In the genomic region with DNA sequence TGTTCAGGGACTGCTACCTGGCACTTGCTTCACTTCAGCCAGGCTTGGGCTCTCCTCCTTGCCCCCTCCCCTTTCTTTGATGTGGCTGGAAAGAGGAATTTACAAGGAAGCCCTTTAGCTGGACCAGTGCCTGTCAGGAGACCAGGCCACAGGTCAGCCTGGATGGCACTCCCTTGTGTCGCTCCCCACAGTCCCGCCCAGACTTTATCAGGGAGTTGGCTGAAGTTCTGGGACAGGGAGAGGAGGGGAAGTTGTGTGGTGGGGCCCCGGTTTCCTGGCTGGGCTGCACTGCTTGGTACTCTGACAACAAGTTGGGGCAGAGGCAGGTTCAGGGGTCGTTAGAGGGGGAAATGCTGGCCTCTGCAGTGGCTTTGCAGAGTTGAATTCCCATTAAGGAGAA, we compare ENCODE assay signal across 11 mouse cellular contexts. TPM values are rescaled to one million over a fixed set of nuclear protein-coding genes. Genes with fewer than 3 reads are reported as not detected.
DNase-seq lines count a peak whose midpoint lies in the region; ATAC-seq lines count a peak whose summit lies in the region.
"Had no signal": no experiment of that assay in that cellular context is flagged by ENCODE, and none has a peak within 500 bp of the region (broad histone marks: within the 10 kb centered on the region; RNA-seq: fewer than 3 reads in every experiment).

No protein-coding gene starts in this region.

- ATAC-seq in liver, embryonic 12.5 days: no peak
- peak; percentile 64 for ATAC-seq in heart, embryonic 14.5 days (ENCODE audit: insufficient number of reproducible peaks, insufficient read depth, low FRiP score, low read depth)
- ATAC-seq in liver, embryonic 11.5 days (replicated peaks; ENCODE audit: low FRiP score): no peak; the same call in 1 of the 2 replicates
- ATAC-seq in stomach, embryonic 16.5 days (ENCODE audit: insufficient read depth, low FRiP score): peak; percentile 70; the same call in 1 of the 2 replicates
- no peak for ATAC-seq in forebrain, embryonic 12.5 days (ENCODE audit: low FRiP score)

- H3K36me3 ChIP-seq in liver, embryonic 12.5 days: no peaks in the 10 kb centered on the region
- H3K36me3 ChIP-seq in heart, embryonic 14.5 days (ENCODE audit: control insufficient read depth, insufficient read depth, low read length): no peaks in the 10 kb centered on the region
- no peaks in the 10 kb centered on the region for H3K36me3 ChIP-seq in liver, embryonic 11.5 days (ENCODE audit: control insufficient read depth, insufficient read depth, low read length)
- H3K36me3 ChIP-seq in stomach, embryonic 16.5 days (ENCODE audit: control insufficient read depth, insufficient read depth, low read length): no peaks in the 10 kb centered on the region
- no peaks in the 10 kb centered on the region for H3K36me3 ChIP-seq in forebrain, embryonic 12.5 days (replicated peaks)

- H3K27me3 ChIP-seq in liver, embryonic 12.5 days (replicated peaks): peaks cover 24% of the 10 kb centered on the region; the same call in 1 of the 2 replicates
- H3K27me3 ChIP-seq in heart, embryonic 14.5 days (ENCODE audit: control insufficient read depth, insufficient read depth, low read length): no peaks in the 10 kb centered on the region
- no peaks in the 10 kb centered on the region for H3K27me3 ChIP-seq in liver, embryonic 11.5 days (replicated peaks; ENCODE audit: control insufficient read depth, insufficient read depth, low read length)
- no peaks in the 10 kb centered on the region for H3K27me3 ChIP-seq in stomach, embryonic 16.5 days (ENCODE audit: control insufficient read depth, insufficient read depth, low read length)
- peaks cover 11% of the 10 kb centered on the region; the same call in 1 of the 2 replicates for H3K27me3 ChIP-seq in forebrain, embryonic 12.5 days

- H3K9me3 ChIP-seq in liver, embryonic 12.5 days (replicated peaks): no peaks in the 10 kb centered on the region
- H3K9me3 ChIP-seq in heart, embryonic 14.5 days (ENCODE audit: control insufficient read depth, low read length): no peaks in the 10 kb centered on the region
- no peaks in the 10 kb centered on the region for H3K9me3 ChIP-seq in liver, embryonic 11.5 days (ENCODE audit: control insufficient read depth, low read length)
- no peaks in the 10 kb centered on the region for H3K9me3 ChIP-seq in stomach, embryonic 16.5 days (replicated peaks; ENCODE audit: control insufficient read depth, low read length)
- H3K9me3 ChIP-seq in forebrain, embryonic 12.5 days: no peaks in the 10 kb centered on the region

- DNase-seq in liver: peak; percentile 56
- peak; percentile 36 for DNase-seq in liver, embryonic 11.5 days (ENCODE audit: low spot score)
- no peak for DNase-seq in right cerebral cortex, postnatal 25 days
- DNase-seq in ovary, adult 18-20 months (ENCODE audit: low spot score): no peak
- DNase-seq: cerebellum, adult 2 months; left cerebral cortex, postnatal 4 days; thymus, postnatal 25 days had no signal

- H3K4me1 ChIP-seq in liver, embryonic 12.5 days: peaks cover 30% of the 10 kb centered on the region
- peaks cover 24 to 30% of the 10 kb centered on the region in 2 experiments for H3K4me1 ChIP-seq in heart, embryonic 14.5 days (ENCODE audit: control insufficient read depth in 2 of 2, insufficient read depth in 2 of 2, low read length in 2 of 2)
- H3K4me1 ChIP-seq in liver, embryonic 11.5 days (replicated peaks; ENCODE audit: control insufficient read depth, insufficient read depth, low read length): peaks cover 21% of the 10 kb centered on the region
- peaks cover 41% of the 10 kb centered on the region for H3K4me1 ChIP-seq in stomach, embryonic 16.5 days (ENCODE audit: control insufficient read depth, insufficient read depth, low read length)
- peaks cover 17% of the 10 kb centered on the region for H3K4me1 ChIP-seq in forebrain, embryonic 12.5 days

- no peak overlapping the region for H3K9ac ChIP-seq in liver, embryonic 12.5 days
- H3K9ac ChIP-seq in heart, embryonic 14.5 days (ENCODE audit: low read length): peak overlapping the region; percentile 2; the same call in 1 of the 2 replicates
- H3K9ac ChIP-seq in liver, embryonic 11.5 days (ENCODE audit: low read depth, low read length): no peak overlapping the region
- no peak overlapping the region for H3K9ac ChIP-seq in stomach, embryonic 16.5 days (ENCODE audit: low read length)
- H3K9ac ChIP-seq in forebrain, embryonic 12.5 days: no peak overlapping the region

- H3K4me3 ChIP-seq in liver, embryonic 12.5 days: no peak overlapping the region
- no peak overlapping the region for H3K4me3 ChIP-seq in heart, embryonic 14.5 days (ENCODE audit: control insufficient read depth in 1 of 2, insufficient read depth in 1 of 2, low read depth in 1 of 2, low read length in 2 of 2)
- no peak overlapping the region for H3K4me3 ChIP-seq in liver, embryonic 11.5 days (ENCODE audit: low read depth, low read length)
- H3K4me3 ChIP-seq in stomach, embryonic 16.5 days (replicated peaks; ENCODE audit: low read length): no peak overlapping the region
- H3K4me3 ChIP-seq in forebrain, embryonic 12.5 days (replicated peaks): no peak overlapping the region

- no peak overlapping the region for H3K4me2 ChIP-seq in liver, embryonic 12.5 days
- H3K4me2 ChIP-seq in heart, embryonic 14.5 days (ENCODE audit: low read length): 0 out of 2 replicates have a peak overlapping the region, but pooled peaks have one; percentile 2
- H3K4me2 ChIP-seq in liver, embryonic 11.5 days: no peak overlapping the region
- H3K4me2 ChIP-seq in stomach, embryonic 16.5 days (ENCODE audit: low read depth, low read length): no peak overlapping the region
- H3K4me2 ChIP-seq in forebrain, embryonic 12.5 days: no peak overlapping the region

- WGBS in liver, embryonic 12.5 days (ENCODE audit: insufficient replicate concordance): 8% methylated on average over 4 of the region's 4 CpGs
- WGBS in heart, embryonic 14.5 days: 0% methylated on average over 4 of the region's 4 CpGs
- 1% methylated on average over 4 of the region's 4 CpGs for WGBS in liver, embryonic 11.5 days
- 15% methylated on average over 4 of the region's 4 CpGs for WGBS in stomach, embryonic 16.5 days
- 43% methylated on average over 4 of the region's 4 CpGs for WGBS in forebrain, embryonic 12.5 days

- H3K27ac ChIP-seq in liver, embryonic 12.5 days: no peak overlapping the region
- H3K27ac ChIP-seq in heart, embryonic 14.5 days (replicated peaks in 1 of 2; ENCODE audit: control insufficient read depth in 1 of 2, insufficient read depth in 1 of 2, low read depth in 2 of 2, low read length in 2 of 2): peak overlapping the region in 1 of 2 experiments; percentile 20; a peak in 3 of 4 replicates
- no peak overlapping the region for H3K27ac ChIP-seq in liver, embryonic 11.5 days (ENCODE audit: low read depth, low read length)
- peak overlapping the region; percentile 88 for H3K27ac ChIP-seq in stomach, embryonic 16.5 days (ENCODE audit: low read length)
- H3K27ac ChIP-seq in forebrain, embryonic 12.5 days: no peak overlapping the region

RNA-seq across cellular contexts. Expression of gene Mmp28, which starts 8.3 kb away (rescaled TPM):
- polyA plus RNA-seq in liver, embryonic 12.5 days (2016; fragmentation: Nextera tagmentation; extraction: Ambion mirVana): 0.24 and 0.31 TPM in 2 replicates
- polyA plus RNA-seq in heart, embryonic 14.5 days (2014; fragmentation: Nextera tagmentation; extraction: Ambion mirVana): 3.7 and 4.0 TPM in 2 replicates
- 0.71 and 0.88 TPM in 2 replicates for polyA plus RNA-seq in liver, embryonic 11.5 days (2014; fragmentation: Nextera tagmentation; extraction: Ambion mirVana)
- 3.3 and 4.3 TPM in 2 replicates for polyA plus RNA-seq in stomach, embryonic 16.5 days (2015; fragmentation: Nextera tagmentation; extraction: Ambion mirVana)
- 1.5 and 2.7 TPM in 2 replicates for polyA plus RNA-seq in forebrain, embryonic 12.5 days (2016; fragmentation: Nextera tagmentation; extraction: Ambion mirVana)

RNA-seq across cellular contexts. Expression of gene 1700020L24Rik, which starts 17.1 kb away (rescaled TPM):
- polyA plus RNA-seq in liver, embryonic 12.5 days (2016; fragmentation: Nextera tagmentation; extraction: Ambion mirVana): 0.22 and 0.70 TPM in 2 replicates
- 1.4 and 1.8 TPM in 2 replicates for polyA plus RNA-seq in heart, embryonic 14.5 days (2014; fragmentation: Nextera tagmentation; extraction: Ambion mirVana)
- 0.49 and 0.82 TPM in 2 replicates for polyA plus RNA-seq in liver, embryonic 11.5 days (2014; fragmentation: Nextera tagmentation; extraction: Ambion mirVana)
- 0.21 TPM in 1 of 2 replicates, not detected in the other for polyA plus RNA-seq in stomach, embryonic 16.5 days (2015; fragmentation: Nextera tagmentation; extraction: Ambion mirVana)
- 0.29 and 0.35 TPM in 2 replicates for polyA plus RNA-seq in forebrain, embryonic 12.5 days (2016; fragmentation: Nextera tagmentation; extraction: Ambion mirVana)

RNA-seq across cellular contexts. Expression of gene Taf15, which starts 18.3 kb away (rescaled TPM):
- 5.7 and 6.1 TPM in 2 replicates for polyA plus RNA-seq in liver, embryonic 12.5 days (2016; fragmentation: Nextera tagmentation; extraction: Ambion mirVana)
- 10.8 and 12.8 TPM in 2 replicates for polyA plus RNA-seq in heart, embryonic 14.5 days (2014; fragmentation: Nextera tagmentation; extraction: Ambion mirVana)
- 6.0 and 6.6 TPM in 2 replicates for polyA plus RNA-seq in liver, embryonic 11.5 days (2014; fragmentation: Nextera tagmentation; extraction: Ambion mirVana)
- 9.7 TPM in 2 replicates for polyA plus RNA-seq in stomach, embryonic 16.5 days (2015; fragmentation: Nextera tagmentation; extraction: Ambion mirVana)
- 14.7 and 20.0 TPM in 2 replicates for polyA plus RNA-seq in forebrain, embryonic 12.5 days (2016; fragmentation: Nextera tagmentation; extraction: Ambion mirVana)

RNA-seq across cellular contexts. Expression of gene Gas2l2, which starts 25.3 kb away (rescaled TPM):
- polyA plus RNA-seq in liver, embryonic 12.5 days (2016; fragmentation: Nextera tagmentation; extraction: Ambion mirVana): not detected in 2 replicates
- 0.09 TPM in 1 of 2 replicates, not detected in the other for polyA plus RNA-seq in heart, embryonic 14.5 days (2014; fragmentation: Nextera tagmentation; extraction: Ambion mirVana)
- polyA plus RNA-seq in liver, embryonic 11.5 days (2014; fragmentation: Nextera tagmentation; extraction: Ambion mirVana): not detected in 2 replicates
- 0.14 TPM in 2 replicates for polyA plus RNA-seq in stomach, embryonic 16.5 days (2015; fragmentation: Nextera tagmentation; extraction: Ambion mirVana)
- 0.08 and 0.22 TPM in 2 replicates for polyA plus RNA-seq in forebrain, embryonic 12.5 days (2016; fragmentation: Nextera tagmentation; extraction: Ambion mirVana)

RNA-seq across cellular contexts. Expression of gene Rasl10b, which starts 45.6 kb away (rescaled TPM):
- 0.57 and 0.99 TPM in 2 replicates for polyA plus RNA-seq in liver, embryonic 12.5 days (2016; fragmentation: Nextera tagmentation; extraction: Ambion mirVana)
- polyA plus RNA-seq in heart, embryonic 14.5 days (2014; fragmentation: Nextera tagmentation; extraction: Ambion mirVana): 4.6 and 5.9 TPM in 2 replicates
- 0.40 and 1.5 TPM in 2 replicates for polyA plus RNA-seq in liver, embryonic 11.5 days (2014; fragmentation: Nextera tagmentation; extraction: Ambion mirVana)
- 0.27 and 0.49 TPM in 2 replicates for polyA plus RNA-seq in stomach, embryonic 16.5 days (2015; fragmentation: Nextera tagmentation; extraction: Ambion mirVana)
- 11.0 and 13.9 TPM in 2 replicates for polyA plus RNA-seq in forebrain, embryonic 12.5 days (2016; fragmentation: Nextera tagmentation; extraction: Ambion mirVana)

Comparison
In these comparisons a context has a peak if more than half of its experiments do, and no peak if none do; other contexts are left out.
1. DNase-seq: peak in liver (single experiment) and liver, embryonic 11.5 days (single experiment); none in right cerebral cortex, postnatal 25 days (single experiment) and ovary, adult 18-20 months (single experiment).
2. ATAC-seq: peak in heart, embryonic 14.5 days (single experiment) and stomach, embryonic 16.5 days (single experiment); none in liver, embryonic 12.5 days (single experiment), liver, embryonic 11.5 days (single experiment) and forebrain, embryonic 12.5 days (single experiment).